Mouse (Mus musculus): Measurements from ENCODE around the gene Plscr4.

The Plscr4 gene

GRCm38 (mm10) chr9:92457261-92458058 lies at the start of gene Plscr4:
TSS of gene Plscr4 (plus strand) at chr9:92457373.
- DNase-seq: peak; percentile 13 to 35

GRCm38 (mm10) chr9:92410225-92410624 lies 46.9 kb upstream of the Plscr4 start:
- DNase-seq: no peak

GRCm38 (mm10) chr9:92412045-92412444 lies 45.1 kb upstream of the Plscr4 start:
- no peak for DNase-seq

- no peak for DNase-seq
Observed at GRCm38 (mm10) chr9:92413684-92414083, 43.5 kb upstream of the Plscr4 start.

GRCm38 (mm10) chr9:92437781-92438180 lies 19.4 kb upstream of the Plscr4 start:
- DNase-seq: no peak

GRCm38 (mm10) chr9:92441468-92441867 lies 15.7 kb upstream of the Plscr4 start:
- no peak for DNase-seq

GRCm38 (mm10) chr9:92444536-92444935 lies 12.6 kb upstream of the Plscr4 start:
- no peak for DNase-seq

- no peak for DNase-seq
Observed at GRCm38 (mm10) chr9:92456605-92457004, 568 bp upstream of the Plscr4 start.

GRCm38 (mm10) chr9:92458059-92458402 lies 858 bp downstream of the Plscr4 start:
- DNase-seq: no peak

- no peak for DNase-seq
Observed at GRCm38 (mm10) chr9:92458418-92458817, 1.2 kb downstream of the Plscr4 start.

- DNase-seq: no peak
Observed at GRCm38 (mm10) chr9:92467724-92468123, 10.6 kb downstream of the Plscr4 start.

- DNase-seq: no peak
Observed at GRCm38 (mm10) chr9:92472256-92472855, 15.2 kb downstream of the Plscr4 start.

- no peak for DNase-seq
Observed at GRCm38 (mm10) chr9:92473178-92473577, 16.0 kb downstream of the Plscr4 start.

GRCm38 (mm10) chr9:92474244-92474643 lies 17.1 kb downstream of the Plscr4 start:
- no peak for DNase-seq

GRCm38 (mm10) chr9:92481663-92482062 lies 24.5 kb downstream of the Plscr4 start:
- no peak for DNase-seq

GRCm38 (mm10) chr9:92482551-92482950 lies 25.4 kb downstream of the Plscr4 start:
- no peak for DNase-seq

GRCm38 (mm10) chr9:92484710-92485267 lies 27.6 kb downstream of the Plscr4 start:
- no peak for DNase-seq

- no peak for DNase-seq
Observed at GRCm38 (mm10) chr9:92489857-92490256, 32.7 kb downstream of the Plscr4 start.

- no peak for DNase-seq
Observed at GRCm38 (mm10) chr9:92490319-92490718, 33.1 kb downstream of the Plscr4 start.

GRCm38 (mm10) chr9:92491274-92491673 lies 34.1 kb downstream of the Plscr4 start:
- no peak for DNase-seq

GRCm38 (mm10) chr9:92499710-92500410 lies 42.7 kb downstream of the Plscr4 start:
- DNase-seq: peak; percentile 37 to 78

- no peak for DNase-seq
Observed at GRCm38 (mm10) chr9:92504256-92504655, 47.1 kb downstream of the Plscr4 start.

- DNase-seq: no peak
Observed at GRCm38 (mm10) chr9:92504889-92505288, 47.7 kb downstream of the Plscr4 start.

GRCm38 (mm10) chr9:92511696-92512095 lies 54.5 kb downstream of the Plscr4 start:
- no peak for DNase-seq
